12 mouse cellular contexts compared by ENCODE assay signal in the genomic region with DNA sequence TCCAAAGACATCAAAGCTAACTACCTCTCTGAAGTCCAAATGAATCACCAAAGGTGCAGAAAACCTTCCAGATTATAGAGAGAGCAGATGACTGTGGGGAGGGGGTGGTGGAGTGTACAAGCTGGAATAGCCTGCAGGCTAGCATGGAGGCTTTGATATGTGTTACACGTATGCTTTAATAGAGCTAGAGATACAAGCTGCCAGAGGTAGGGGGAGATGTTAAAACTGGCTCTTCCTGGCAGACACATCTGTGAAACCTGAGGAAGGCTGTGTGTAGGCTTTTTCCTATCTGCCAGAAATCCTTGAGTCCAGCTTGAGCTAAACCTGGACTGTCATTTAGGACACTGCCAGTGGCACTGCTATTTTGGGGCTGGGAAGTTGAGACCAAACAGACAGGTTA.
"Had no signal": no experiment of that assay in that cellular context is flagged by ENCODE, and none has a peak within 500 bp of the region (broad histone marks: within the 10 kb centered on the region; RNA-seq: fewer than 3 reads in every experiment).

No protein-coding gene starts in this region.

- H3K36me3 ChIP-seq: limb, embryonic 12.5 days; liver, embryonic 13.5 days; midbrain, embryonic 12.5 days; neural tube, embryonic 15.5 days had no signal

- H3K9ac ChIP-seq: limb, embryonic 12.5 days; liver, embryonic 13.5 days; liver, postnatal 0 days; midbrain, embryonic 12.5 days; neural tube, embryonic 15.5 days had no signal

- DNase-seq: kidney, postnatal 36 days; liver; liver, embryonic 13.5 days; liver, postnatal 0 days; right cerebral cortex, adult 18-20 months; right cerebral cortex, postnatal 25 days; thymus, postnatal 4 days had no signal

- H3K4me1 ChIP-seq: limb, embryonic 12.5 days; liver, embryonic 13.5 days; midbrain, embryonic 12.5 days; neural tube, embryonic 15.5 days had no signal

- H3K27me3 ChIP-seq: limb, embryonic 12.5 days; liver, embryonic 13.5 days; midbrain, embryonic 12.5 days; neural tube, embryonic 15.5 days had no signal

- H3K4me2 ChIP-seq: limb, embryonic 12.5 days; liver, embryonic 13.5 days; midbrain, embryonic 12.5 days; neural tube, embryonic 15.5 days had no signal

- ATAC-seq: liver, postnatal 0 days had no signal

- H3K9me3 ChIP-seq: limb, embryonic 12.5 days; liver, embryonic 13.5 days; midbrain, embryonic 12.5 days; neural tube, embryonic 15.5 days had no signal

- H3K27ac ChIP-seq: limb, embryonic 12.5 days; liver, embryonic 13.5 days; midbrain, embryonic 12.5 days; neural tube, embryonic 15.5 days; stomach, postnatal 0 days had no signal

- H3K4me3 ChIP-seq: limb, embryonic 12.5 days; liver, embryonic 13.5 days; midbrain, embryonic 12.5 days; myocyte; neural tube, embryonic 15.5 days had no signal
